Mouse (Mus musculus) kidney, embryonic 14.5 days (tissue): Measurements from ENCODE around the gene Lmnb2. TPM values are rescaled to one million over a fixed set of nuclear protein-coding genes. Genes with fewer than 3 reads are reported as not detected.
A peak's percentile ranks its signal among the peaks of the same experiment; 100 is the strongest.

Experiments
- ATAC-seq: fragments of 200-750 bp; cut with Nextera tagmentation; 2 replicates; pipeline ENCODE4 v1.8.0; 2017; ENCODE audit warnings: moderate number of reproducible peaks, mild to moderate bottlenecking, moderate TSS enrichment, moderate library complexity; ENCODE audit not compliant: low FRiP score, low TSS enrichment
- H3K27ac ChIP-seq: fragments of 300-500 bp; sonication (generic); 2 replicates; pipeline ENCODE4 v1.5.1; 2014; ENCODE audit warnings: low read depth, mild to moderate bottlenecking, low read length, moderate library complexity, mixed read lengths
- H3K27me3 ChIP-seq: fragments of 300-500 bp; sonication (generic); 2 replicates; pipeline ENCODE4 v1.6.1; 2014; ENCODE audit warnings: mild to moderate bottlenecking, low read length; ENCODE audit not compliant: control insufficient read depth, insufficient read depth
- H3K36me3 ChIP-seq: fragments of 300-500 bp; sonication (generic); 2 replicates; pipeline ENCODE4 v1.6.1; 2014; ENCODE audit warnings: low read length, mixed read lengths; ENCODE audit not compliant: control insufficient read depth, insufficient read depth
- H3K4me1 ChIP-seq: fragments of 300-500 bp; sonication (generic); 2 replicates; pipeline ENCODE4 v1.6.1; 2014; ENCODE audit warnings: low read length, mixed read lengths; ENCODE audit not compliant: control insufficient read depth, insufficient read depth
- H3K4me2 ChIP-seq: fragments of 300-500 bp; sonication (generic); replicated peaks from 2 replicates; pipeline ENCODE4 v1.6.1; 2014; ENCODE audit warnings: low read depth, mild to moderate bottlenecking, low read length
- H3K4me3 ChIP-seq: fragments of 300-500 bp; sonication (generic); 2 replicates; pipeline ENCODE4 v1.5.1; 2014; ENCODE audit warnings: mild to moderate bottlenecking, low read length
- H3K9ac ChIP-seq: fragments of 300-500 bp; sonication (generic); 2 replicates; pipeline ENCODE4 v1.6.1; 2014; ENCODE audit warnings: low read depth, mild to moderate bottlenecking, low read length, moderate library complexity
- H3K9me3 ChIP-seq: fragments of 300-500 bp; sonication (generic); 2 replicates; pipeline ENCODE4 v1.6.1; 2016; ENCODE audit warnings: low read length; ENCODE audit not compliant: control insufficient read depth
- WGBS: fragments of 180-500 bp; shearing (Covaris S2); extraction: QIAGEN DNeasy Blood & Tissue Kit; methylation state at CpG from one replicate; pipeline ENCODE4 v1.1.7; 2014; 5-methylcytosine and 5-hydroxymethylcytosine counted together
- polyA plus RNA-seq: library from polyadenylated mRNA; unstranded; fragments of >200 nt; fragmentation: Nextera tagmentation; extraction: Ambion mirVana; gene quantifications from 2 replicates; pipeline ENCODE4 v1.2.1, GENCODE M21; 2014

Lmnb2 gene
- polyA plus RNA-seq, 1 experiment from 2014 or later = 17.1 TPM

GRCm38 (mm10) chr10:80957791-80958190 is 39.7 kb upstream of the Lmnb2 start:
- ATAC-seq = no peak
- Histone ChIP-seq H3K27me3 (no peaks in the 10 kb centered on the region), H3K9ac (no peak overlapping the region), H3K27ac (no peak overlapping the region), H3K4me3 (no peak overlapping the region), H3K36me3 (no peaks in the 10 kb centered on the region), H3K9me3 (no peaks in the 10 kb centered on the region), H3K4me1 (peaks cover 26% of the 10 kb centered on the region), H3K4me2 (no peak overlapping the region)
- WGBS = 71% methylated on average over 4 of the region's 4 CpGs

- no peaks in the 10 kb centered on the region for H3K27me3 ChIP-seq
- H3K4me1 ChIP-seq = peaks cover 24% of the 10 kb centered on the region
- no peaks in the 10 kb centered on the region for H3K9me3 ChIP-seq
- ATAC-seq = no peak
- H3K27ac ChIP-seq = no peak overlapping the region
- no peak overlapping the region for H3K4me3 ChIP-seq
- H3K36me3 ChIP-seq = no peaks in the 10 kb centered on the region
- no peak overlapping the region for H3K4me2 ChIP-seq
- no peak overlapping the region for H3K9ac ChIP-seq
- WGBS = 69% methylated on average over 6 of the region's 6 CpGs
These were observed 38.9 kb upstream of the Lmnb2 start for GRCm38 (mm10) chr10:80956901-80957300.

- peaks cover 21% of the 10 kb centered on the region for H3K4me1 ChIP-seq
- no peaks in the 10 kb centered on the region for H3K9me3 ChIP-seq
- no peak overlapping the region for H3K4me2 ChIP-seq
- no peaks in the 10 kb centered on the region for H3K36me3 ChIP-seq
- H3K4me3 ChIP-seq = no peak overlapping the region
- WGBS = 95% methylated on average over 8 of the region's 8 CpGs
- no peaks in the 10 kb centered on the region for H3K27me3 ChIP-seq
- H3K9ac ChIP-seq = no peak overlapping the region
- no peak overlapping the region for H3K27ac ChIP-seq
- ATAC-seq = no peak
These were observed 38.3 kb upstream of the Lmnb2 start for GRCm38 (mm10) chr10:80956385-80956784.

GRCm38 (mm10) chr10:80955536-80955935 is 37.5 kb upstream of the Lmnb2 start:
- Histone ChIP-seq H3K4me2 (no peak overlapping the region; the same call in 1 of the 2 replicates), H3K36me3 (no peaks in the 10 kb centered on the region), H3K27ac (no peak overlapping the region), H3K27me3 (no peaks in the 10 kb centered on the region), H3K4me1 (peaks cover 12% of the 10 kb centered on the region), H3K4me3 (no peak overlapping the region), H3K9ac (no peak overlapping the region), H3K9me3 (no peaks in the 10 kb centered on the region)
- WGBS = 21% methylated on average over 9 of the region's 9 CpGs
- ATAC-seq = peak; percentile 33; the same call in 1 of the 2 replicates

- H3K27me3 ChIP-seq = no peaks in the 10 kb centered on the region
- no peaks in the 10 kb centered on the region for H3K36me3 ChIP-seq
- peaks cover 7% of the 10 kb centered on the region for H3K4me1 ChIP-seq
- H3K9ac ChIP-seq = no peak overlapping the region
- H3K27ac ChIP-seq = no peak overlapping the region
- no peak overlapping the region for H3K4me2 ChIP-seq
- ATAC-seq = no peak; the same call in 1 of the 2 replicates
- no peaks in the 10 kb centered on the region for H3K9me3 ChIP-seq
- H3K4me3 ChIP-seq = no peak overlapping the region
- 69% methylated on average over 6 of the region's 6 CpGs for WGBS
These were observed 36.8 kb upstream of the Lmnb2 start for GRCm38 (mm10) chr10:80954843-80955242.

GRCm38 (mm10) chr10:80954415-80954814 is 36.4 kb upstream of the Lmnb2 start:
- no peaks in the 10 kb centered on the region for H3K36me3 ChIP-seq
- H3K4me3 ChIP-seq = no peak overlapping the region
- H3K4me1 ChIP-seq = peaks cover 7% of the 10 kb centered on the region
- no peak overlapping the region for H3K27ac ChIP-seq
- no peaks in the 10 kb centered on the region for H3K9me3 ChIP-seq
- 79% methylated on average over 13 of the region's 13 CpGs for WGBS
- no peaks in the 10 kb centered on the region for H3K27me3 ChIP-seq
- no peak overlapping the region for H3K4me2 ChIP-seq
- ATAC-seq = no peak
- no peak overlapping the region for H3K9ac ChIP-seq

- WGBS = 76% methylated on average over 15 of the region's 15 CpGs
- no peak for ATAC-seq
- H3K9ac ChIP-seq = no peak overlapping the region
These were observed 34.4 kb upstream of the Lmnb2 start for GRCm38 (mm10) chr10:80952449-80952848.

GRCm38 (mm10) chr10:80951761-80952390 is 33.8 kb upstream of the Lmnb2 start:
- no peaks in the 10 kb centered on the region for H3K9me3 ChIP-seq
- ATAC-seq = no peak
- H3K27ac ChIP-seq = no peak overlapping the region
- H3K27me3 ChIP-seq = no peaks in the 10 kb centered on the region
- no peak overlapping the region for H3K4me3 ChIP-seq
- H3K9ac ChIP-seq = no peak overlapping the region
- WGBS = 86% methylated on average over 10 of the region's 10 CpGs
- H3K4me2 ChIP-seq = no peak overlapping the region
- no peaks in the 10 kb centered on the region for H3K36me3 ChIP-seq
- peaks cover 22% of the 10 kb centered on the region for H3K4me1 ChIP-seq

More at GRCm38 (mm10) chr10:80952449-80952848, 34.4 kb upstream of the Lmnb2 start:
- no peaks in the 10 kb centered on the region for H3K36me3 ChIP-seq
- H3K4me1 ChIP-seq = peaks cover 16% of the 10 kb centered on the region
- no peaks in the 10 kb centered on the region for H3K27me3 ChIP-seq
- H3K27ac ChIP-seq = no peak overlapping the region
- no peaks in the 10 kb centered on the region for H3K9me3 ChIP-seq
- no peak overlapping the region for H3K4me2 ChIP-seq
- H3K4me3 ChIP-seq = no peak overlapping the region

GRCm38 (mm10) chr10:80950314-80950713 is 32.3 kb upstream of the Lmnb2 start:
- Histone ChIP-seq H3K4me1 (peaks cover 19% of the 10 kb centered on the region), H3K36me3 (no peaks in the 10 kb centered on the region), H3K4me2 (no peak overlapping the region), H3K27me3 (no peaks in the 10 kb centered on the region), H3K9me3 (no peaks in the 10 kb centered on the region), H3K27ac (no peak overlapping the region), H3K4me3 (no peak overlapping the region), H3K9ac (no peak overlapping the region)
- no peak for ATAC-seq
- 29% methylated on average over 5 of the region's 5 CpGs for WGBS
